Mouse (Mus musculus): ENCODE data around the gene Fbxw2. TPM values are rescaled to one million over a fixed set of nuclear protein-coding genes. Genes with fewer than 3 reads are reported as not detected.
"Not testable (repeated sequence)": the region's sequence is repeated elsewhere in the genome, so short reads cannot be mapped to it uniquely, and the experiment has no call there.

The Fbxw2 gene
- polyA plus RNA-seq, 1 experiment, result 82.0 TPM

- H3K9ac ChIP-seq (ENCODE audit: low read depth, poor library complexity, severe bottlenecking), result no peak overlapping the region
- no peaks in the 10 kb centered on the region for H3K36me3 ChIP-seq (ENCODE audit: control insufficient read depth, insufficient read depth, low read length, poor library complexity, severe bottlenecking)
These were observed 63.2 kb downstream of the Fbxw2 start for GRCm38 (mm10) chr2:34762872-34763271.

DNA sequence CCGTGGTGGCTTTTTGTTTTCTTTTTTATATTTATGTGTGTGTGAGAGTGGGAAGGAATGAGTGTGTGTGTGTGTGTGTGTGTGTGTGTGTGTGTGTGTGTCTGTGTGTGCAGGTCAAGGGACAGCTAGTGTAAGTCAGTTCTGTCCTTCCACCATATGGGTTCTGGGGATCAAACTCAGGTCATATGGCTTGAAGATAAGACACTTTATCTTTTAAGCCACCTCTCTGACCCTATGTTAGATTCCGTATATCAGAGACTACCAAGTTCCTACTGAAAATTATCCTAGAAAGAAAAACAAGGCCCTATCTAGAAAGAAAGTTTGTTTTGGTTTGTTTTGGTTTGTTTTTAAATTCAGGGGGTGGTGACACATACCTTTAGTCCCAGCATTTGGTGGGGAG is 63.9 kb downstream of the Fbxw2 start:
- H3K4me1 ChIP-seq (ENCODE audit: control insufficient read depth, insufficient read depth, low read length), result no peaks in the 10 kb centered on the region
- H3K9ac ChIP-seq (ENCODE audit: low read depth, poor library complexity, severe bottlenecking), result no peak overlapping the region
- no peaks in the 10 kb centered on the region for H3K36me3 ChIP-seq (ENCODE audit: control insufficient read depth, insufficient read depth, low read length, poor library complexity, severe bottlenecking)
- H3K9me3 ChIP-seq (replicated peaks; ENCODE audit: control insufficient read depth, insufficient read depth, low read length, poor library complexity, severe bottlenecking), result no peaks in the 10 kb centered on the region
- H3K27me3 ChIP-seq (ENCODE audit: control insufficient read depth, insufficient read depth, low read length, poor library complexity, severe bottlenecking), result no peaks in the 10 kb centered on the region
- H3K27ac ChIP-seq (ENCODE audit: insufficient read depth, low read length), result no peak overlapping the region
- no peak for TF ChIP-seq EP300 (IDR thresholded peaks at IDR 0.05; ENCODE audit: insufficient read depth, low read depth, low read length)
- TF ChIP-seq CTCF (IDR thresholded peaks at IDR 0.05; ENCODE audit: low read depth, low read length), result no peak
- TF ChIP-seq POLR2A (IDR thresholded peaks at IDR 0.05; ENCODE audit: insufficient read depth, low read length), result no peak
- no peak overlapping the region for H3K4me3 ChIP-seq (ENCODE audit: low read depth, low read length)

More at GRCm38 (mm10) chr2:34762872-34763271, 63.2 kb downstream of the Fbxw2 start:
- H3K27ac ChIP-seq (ENCODE audit: insufficient read depth, low read length), result no peak overlapping the region
- H3K4me1 ChIP-seq (ENCODE audit: control insufficient read depth, insufficient read depth, low read length), result no peaks in the 10 kb centered on the region
- no peaks in the 10 kb centered on the region for H3K9me3 ChIP-seq (replicated peaks; ENCODE audit: control insufficient read depth, insufficient read depth, low read length, poor library complexity, severe bottlenecking)
- H3K27me3 ChIP-seq (ENCODE audit: control insufficient read depth, insufficient read depth, low read length, poor library complexity, severe bottlenecking), result no peaks in the 10 kb centered on the region
- H3K4me3 ChIP-seq (ENCODE audit: low read depth, low read length), result no peak overlapping the region
- TF ChIP-seq CTCF (IDR thresholded peaks at IDR 0.05; ENCODE audit: low read depth, low read length), result no peak

GRCm38 (mm10) chr2:34761272-34761671 is 64.8 kb downstream of the Fbxw2 start:
- H3K27me3 ChIP-seq (ENCODE audit: control insufficient read depth, insufficient read depth, low read length, poor library complexity, severe bottlenecking); H3K4me3 ChIP-seq (ENCODE audit: low read depth, low read length); H3K9ac ChIP-seq (ENCODE audit: low read depth, poor library complexity, severe bottlenecking); H3K27ac ChIP-seq (ENCODE audit: insufficient read depth, low read length); H3K9me3 ChIP-seq (replicated peaks; ENCODE audit: control insufficient read depth, insufficient read depth, low read length, poor library complexity, severe bottlenecking); H3K36me3 ChIP-seq (ENCODE audit: control insufficient read depth, insufficient read depth, low read length, poor library complexity, severe bottlenecking); H3K4me1 ChIP-seq (ENCODE audit: control insufficient read depth, insufficient read depth, low read length): not testable (repeated sequence)

DNA sequence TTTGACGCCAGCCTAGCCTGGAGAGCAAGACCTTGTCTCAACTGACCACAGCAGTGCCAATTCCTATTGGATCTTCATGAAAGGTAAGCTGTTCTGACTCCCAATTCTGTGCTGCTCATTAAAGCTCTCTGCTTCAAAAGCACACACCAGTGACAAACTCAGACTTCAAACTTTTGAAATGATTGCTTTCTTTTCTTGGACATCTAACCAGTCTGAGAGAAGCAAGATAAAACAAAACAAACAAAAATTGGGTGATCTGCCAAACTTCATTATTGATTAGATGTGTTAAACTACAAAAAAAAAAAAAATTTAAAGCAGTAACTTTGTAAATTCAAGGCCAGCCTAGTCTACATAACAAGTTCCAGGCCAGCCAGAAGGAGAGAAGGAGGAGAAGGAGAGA is 68.8 kb downstream of the Fbxw2 start:
- Histone ChIP-seq H3K27me3 (ENCODE audit: control insufficient read depth, insufficient read depth, low read length, poor library complexity, severe bottlenecking) (no peaks in the 10 kb centered on the region), H3K27ac (ENCODE audit: insufficient read depth, low read length) (no peak overlapping the region), H3K4me3 (ENCODE audit: low read depth, low read length) (no peak overlapping the region), H3K4me1 (ENCODE audit: control insufficient read depth, insufficient read depth, low read length) (no peaks in the 10 kb centered on the region), H3K9ac (ENCODE audit: low read depth, poor library complexity, severe bottlenecking) (no peak overlapping the region), H3K9me3 (replicated peaks; ENCODE audit: control insufficient read depth, insufficient read depth, low read length, poor library complexity, severe bottlenecking) (no peaks in the 10 kb centered on the region), H3K36me3 (ENCODE audit: control insufficient read depth, insufficient read depth, low read length, poor library complexity, severe bottlenecking) (no peaks in the 10 kb centered on the region)
- TF ChIP-seq CTCF (IDR thresholded peaks at IDR 0.05; ENCODE audit: low read depth, low read length), result no peak
- TF ChIP-seq EP300 (IDR thresholded peaks at IDR 0.05; ENCODE audit: insufficient read depth, low read depth, low read length), result no peak
- TF ChIP-seq POLR2A (IDR thresholded peaks at IDR 0.05; ENCODE audit: insufficient read depth, low read length), result no peak

DNA sequence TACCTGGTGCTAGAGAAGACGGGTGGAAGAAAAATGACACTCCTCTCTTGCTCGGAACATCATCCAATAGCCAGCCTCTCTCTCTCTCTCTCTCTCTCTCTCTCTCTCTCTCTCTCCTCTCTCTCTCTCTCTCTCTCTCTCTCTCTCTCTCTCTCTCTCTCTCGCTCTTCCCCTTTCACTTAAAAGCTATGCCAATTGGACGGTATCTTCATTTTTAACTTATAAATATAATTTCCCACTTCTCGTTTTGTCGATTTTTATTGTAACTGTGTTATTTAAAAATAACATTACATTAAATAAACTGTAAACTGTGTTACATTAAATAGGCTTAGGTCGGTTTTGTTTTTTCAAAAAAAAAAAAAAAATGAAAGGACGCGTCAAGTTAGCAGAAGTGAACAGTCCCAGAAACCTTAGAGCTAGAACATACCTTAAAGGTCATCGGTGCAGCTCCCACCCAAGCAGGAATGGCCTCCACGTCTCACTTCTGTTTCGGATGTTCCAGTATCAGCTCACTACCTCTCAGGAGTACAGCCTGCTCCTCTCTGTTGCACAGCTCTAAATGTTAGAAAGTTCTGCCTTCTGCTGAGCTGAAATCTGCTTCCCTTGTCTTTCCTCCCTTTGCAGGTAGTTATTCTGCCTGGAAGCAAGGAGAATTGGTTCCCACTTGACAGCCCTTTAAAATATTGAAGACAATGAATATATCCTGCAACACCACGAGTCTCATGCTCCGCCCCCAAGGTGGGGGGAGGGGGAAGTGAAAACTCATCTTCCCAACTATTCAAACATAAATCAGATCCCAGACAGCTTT is 71.4 kb downstream of the Fbxw2 start, which contains the start of gene Gapvd1:
Gapvd1 (minus strand) TSS at position 682 of the 808 bp plus-strand sequence.
- TF ChIP-seq POLR2A (IDR thresholded peaks at IDR 0.05; ENCODE audit: insufficient read depth, low read length) (no peak), EP300 (IDR thresholded peaks at IDR 0.05; ENCODE audit: insufficient read depth, low read depth, low read length) (no peak)
- peak within 1 kb of the TSS; percentile 96 for H3K4me3 ChIP-seq (ENCODE audit: low read depth, low read length)
- H3K9ac ChIP-seq (ENCODE audit: low read depth, poor library complexity, severe bottlenecking), result peak within 1 kb of the TSS; percentile 96
- peak within 1 kb of the TSS; percentile 52 for H3K27ac ChIP-seq (ENCODE audit: insufficient read depth, low read length)
- H3K27me3 ChIP-seq (ENCODE audit: control insufficient read depth, insufficient read depth, low read length, poor library complexity, severe bottlenecking), result no peaks in the 10 kb centered on the region
- H3K9me3 ChIP-seq (replicated peaks; ENCODE audit: control insufficient read depth, insufficient read depth, low read length, poor library complexity, severe bottlenecking), result no peaks in the 10 kb centered on the region
- H3K4me1 ChIP-seq (ENCODE audit: control insufficient read depth, insufficient read depth, low read length), result no peaks in the 10 kb centered on the region
- no peaks in the 10 kb centered on the region for H3K36me3 ChIP-seq (ENCODE audit: control insufficient read depth, insufficient read depth, low read length, poor library complexity, severe bottlenecking)

Other genes starting within 250 kb of the Fbxw2 start
- gene Gapvd1, start 71.1 kb downstream of the Fbxw2 start, polyA plus RNA-seq (2011; ENCODE audit: insufficient read depth, insufficient read length, low read depth, missing spikeins), result 86.3 and 92.7 TPM in 2 replicates
- 504 and 519 TPM in 2 replicates for gene Hspa5, start 54.3 kb downstream of the Fbxw2 start, polyA plus RNA-seq (2011; ENCODE audit: insufficient read depth, insufficient read length, low read depth, missing spikeins)
- 32.9 TPM in 2 replicates for gene Rabepk, start 26.4 kb downstream of the Fbxw2 start, polyA plus RNA-seq (2011; ENCODE audit: insufficient read depth, insufficient read length, low read depth, missing spikeins)
- gene Gm34653, start 6.7 kb upstream of the Fbxw2 start, polyA plus RNA-seq (2011; ENCODE audit: insufficient read depth, insufficient read length, low read depth, missing spikeins), result 4.6 and 4.7 TPM in 2 replicates
- 1.9 and 7.4 TPM in 2 replicates for gene Cutal, start 48.1 kb upstream of the Fbxw2 start, polyA plus RNA-seq (2011; ENCODE audit: insufficient read depth, insufficient read length, low read depth, missing spikeins)
- gene Psmd5, start 48.7 kb upstream of the Fbxw2 start, polyA plus RNA-seq (2011; ENCODE audit: insufficient read depth, insufficient read length, low read depth, missing spikeins), result 63.9 and 77.6 TPM in 2 replicates
- 10.3 and 11.8 TPM in 2 replicates for gene Phf19, start 87.7 kb upstream of the Fbxw2 start, polyA plus RNA-seq (2011; ENCODE audit: insufficient read depth, insufficient read length, low read depth, missing spikeins)
- 1.2 and 5.1 TPM in 2 replicates for gene Traf1, start 135.5 kb upstream of the Fbxw2 start, polyA plus RNA-seq (2011; ENCODE audit: insufficient read depth, insufficient read length, low read depth, missing spikeins)
- not detected in 2 replicates for gene Hc, start 235.1 kb upstream of the Fbxw2 start, polyA plus RNA-seq (2011; ENCODE audit: insufficient read depth, insufficient read length, low read depth, missing spikeins)